Mouse (Mus musculus): ENCODE measurements around the gene Ralgps2. TPM values are rescaled to one million over a fixed set of nuclear protein-coding genes. Genes with fewer than 3 reads are reported as not detected.

Gene Ralgps2
- polyA plus RNA-seq, 1 experiment from 2014 or later = 69.6 TPM

DNA sequence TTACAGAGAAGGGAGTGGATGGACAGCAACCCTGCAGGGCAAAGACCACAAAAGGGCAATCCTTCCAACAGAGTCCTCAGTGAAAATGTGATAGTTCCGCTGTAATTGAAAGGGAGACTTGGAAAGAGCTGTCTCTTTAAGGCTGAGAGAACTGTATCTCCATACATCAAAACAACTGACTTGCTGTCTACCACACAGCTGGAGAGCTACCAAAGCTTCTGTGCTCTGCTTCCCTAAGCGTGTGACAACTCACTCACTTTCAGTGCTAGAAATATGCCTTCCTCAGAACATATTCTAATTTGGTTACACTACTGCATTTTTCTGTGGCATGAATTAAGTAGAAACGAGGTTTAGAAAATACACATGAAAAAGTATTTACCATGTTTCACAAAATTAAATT, 75.2 kb downstream of the Ralgps2 start:
- peaks cover 13% of the 10 kb centered on the region; the same call in 1 of the 2 replicates for H3K36me3 ChIP-seq (ENCODE audit: control insufficient read depth, insufficient read depth, low read length)
- no peaks in the 10 kb centered on the region for H3K9me3 ChIP-seq (ENCODE audit: control insufficient read depth, low read length)
- H3K27me3 ChIP-seq (replicated peaks; ENCODE audit: control insufficient read depth, insufficient read depth, low read length) = no peaks in the 10 kb centered on the region
- H3K4me2 ChIP-seq (ENCODE audit: low read depth, low read length) = no peak overlapping the region
- ATAC-seq (ENCODE audit: low read depth) = no peak
- H3K27ac ChIP-seq (replicated peaks; ENCODE audit: low read depth, low read length) = peak overlapping the region; percentile 63
- peak; percentile 72 for DNase-seq (ENCODE audit: low spot score)
- H3K4me3 ChIP-seq (ENCODE audit: low read depth, low read length) = no peak overlapping the region
- peaks cover 12% of the 10 kb centered on the region; the same call in 1 of the 2 replicates for H3K4me1 ChIP-seq (ENCODE audit: control insufficient read depth, insufficient read depth, low read length)
- no peak overlapping the region for H3K9ac ChIP-seq (ENCODE audit: low read depth, low read length)
- WGBS = 36% methylated on average over 3 of the region's 3 CpGs

DNA sequence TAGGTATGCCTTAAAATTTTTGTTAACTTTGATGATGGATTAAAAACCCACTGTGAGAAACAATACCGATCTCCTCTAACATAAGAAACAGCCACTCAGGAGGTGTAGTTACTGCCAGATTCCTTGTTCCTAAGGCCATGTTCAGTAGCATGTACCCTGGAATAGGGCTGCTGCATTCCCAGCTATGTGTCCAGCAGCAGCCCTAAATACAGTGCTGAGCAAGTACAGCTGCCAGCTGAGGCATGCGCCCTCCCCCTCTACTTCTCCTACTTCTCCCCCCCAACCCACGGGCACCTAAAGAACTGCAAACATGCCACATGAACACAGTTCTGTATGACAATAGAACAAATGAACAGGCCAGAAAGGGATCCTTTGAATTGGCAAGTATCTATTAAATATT, 75.7 kb downstream of the Ralgps2 start:
- Histone ChIP-seq H3K27ac (replicated peaks; ENCODE audit: low read depth, low read length) (peak overlapping the region; percentile 63), H3K4me2 (ENCODE audit: low read depth, low read length) (no peak overlapping the region), H3K4me1 (ENCODE audit: control insufficient read depth, insufficient read depth, low read length) (peaks cover 12% of the 10 kb centered on the region; the same call in 1 of the 2 replicates), H3K27me3 (replicated peaks; ENCODE audit: control insufficient read depth, insufficient read depth, low read length) (no peaks in the 10 kb centered on the region), H3K9me3 (ENCODE audit: control insufficient read depth, low read length) (no peaks in the 10 kb centered on the region), H3K9ac (ENCODE audit: low read depth, low read length) (peak overlapping the region; percentile 14; the same call in 1 of the 2 replicates), H3K36me3 (ENCODE audit: control insufficient read depth, insufficient read depth, low read length) (peaks cover 13% of the 10 kb centered on the region; the same call in 1 of the 2 replicates), H3K4me3 (ENCODE audit: low read depth, low read length) (no peak overlapping the region)
- WGBS = 60% methylated on average over 3 of the region's 3 CpGs
- DNase-seq (ENCODE audit: low spot score) (no peak), ATAC-seq (ENCODE audit: low read depth) (0 out of 2 replicates have a peak, but pooled peaks have one; percentile 64)

DNA sequence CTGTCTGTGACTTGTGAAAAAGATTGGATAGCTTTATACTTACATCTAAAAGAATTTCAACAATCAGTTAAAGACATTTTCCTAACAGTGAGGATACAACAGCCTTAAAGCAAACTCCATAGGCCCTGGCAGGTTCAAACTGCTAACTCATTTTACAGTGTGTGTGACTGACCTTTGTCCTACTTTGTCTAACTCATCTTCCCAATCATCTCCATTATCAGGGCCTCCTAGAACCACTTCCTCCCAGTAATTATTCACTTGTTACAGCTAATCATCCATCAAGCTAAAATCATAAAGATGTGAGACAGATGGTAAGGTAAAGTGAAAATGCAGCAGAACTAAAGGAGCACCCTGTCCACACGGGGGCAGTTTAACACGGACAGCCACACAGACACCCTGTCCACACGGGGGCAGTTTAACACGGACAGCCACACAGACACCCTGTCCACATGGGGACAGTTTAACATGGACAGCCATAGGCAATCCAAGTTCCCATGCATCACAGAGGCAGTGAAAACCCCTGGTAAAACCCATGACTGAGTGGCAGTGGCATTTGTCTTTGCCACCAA, 77.9 kb downstream of the Ralgps2 start:
- Histone ChIP-seq H3K4me1 (ENCODE audit: control insufficient read depth, insufficient read depth, low read length) (peaks cover 12% of the 10 kb centered on the region; the same call in 1 of the 2 replicates), H3K36me3 (ENCODE audit: control insufficient read depth, insufficient read depth, low read length) (peaks cover 10% of the 10 kb centered on the region; the same call in 1 of the 2 replicates), H3K27ac (replicated peaks; ENCODE audit: low read depth, low read length) (no peak overlapping the region), H3K9ac (ENCODE audit: low read depth, low read length) (no peak overlapping the region), H3K4me3 (ENCODE audit: low read depth, low read length) (no peak overlapping the region), H3K9me3 (ENCODE audit: control insufficient read depth, low read length) (no peaks in the 10 kb centered on the region), H3K27me3 (replicated peaks; ENCODE audit: control insufficient read depth, insufficient read depth, low read length) (no peaks in the 10 kb centered on the region), H3K4me2 (ENCODE audit: low read depth, low read length) (no peak overlapping the region)
- 44% methylated on average over 4 of the region's 4 CpGs for WGBS
- ATAC-seq (ENCODE audit: low read depth) (no peak), DNase-seq (ENCODE audit: low spot score) (no peak)

DNA sequence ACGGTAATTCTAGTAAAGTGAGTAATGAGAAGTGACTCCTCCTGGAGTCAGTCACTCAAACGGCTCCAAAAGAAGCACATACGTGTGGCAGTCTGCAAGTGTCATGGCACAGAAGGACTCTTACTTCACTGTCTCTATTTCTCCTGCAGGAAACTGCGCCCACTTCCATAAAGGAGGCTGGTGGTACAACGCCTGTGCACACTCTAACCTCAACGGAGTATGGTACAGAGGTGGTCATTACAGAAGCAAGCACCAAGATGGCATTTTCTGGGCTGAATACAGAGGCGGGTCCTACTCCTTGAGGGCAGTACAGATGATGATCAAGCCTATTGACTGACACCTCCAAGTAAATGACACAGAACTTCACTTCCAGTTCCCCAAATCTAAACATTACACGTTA, 79.2 kb downstream of the Ralgps2 start:
- ATAC-seq (ENCODE audit: low read depth) = no peak
- H3K4me1 ChIP-seq (ENCODE audit: control insufficient read depth, insufficient read depth, low read length) = peaks cover 12% of the 10 kb centered on the region; the same call in 1 of the 2 replicates
- 71% methylated on average over 8 of the region's 8 CpGs for WGBS

DNA sequence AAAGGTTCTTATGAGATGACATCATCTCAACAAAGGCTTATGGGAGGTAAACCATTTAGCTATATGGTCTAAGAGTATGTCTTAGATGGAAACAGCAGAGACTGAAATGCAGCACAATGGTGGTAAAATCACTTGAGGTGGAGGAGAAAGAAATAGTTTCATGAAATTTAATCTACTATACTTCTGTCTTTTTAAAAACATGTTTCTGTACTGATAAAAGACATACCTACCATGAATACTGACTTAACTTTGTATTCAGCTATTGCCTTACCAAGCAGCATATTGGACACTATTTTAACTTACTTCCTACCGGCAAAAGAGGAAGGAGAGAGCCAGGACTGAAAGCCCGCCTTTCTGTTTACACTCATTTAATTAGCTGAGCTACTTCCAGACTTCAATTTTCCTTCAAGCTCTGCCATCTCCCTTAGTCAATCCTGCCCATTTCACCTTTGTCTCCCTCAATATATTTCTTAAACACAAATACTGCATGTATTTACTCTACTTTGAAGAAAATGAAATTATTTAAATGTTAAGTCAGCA, 79.6 kb downstream of the Ralgps2 start:
- Histone ChIP-seq H3K27ac (replicated peaks; ENCODE audit: low read depth, low read length) (no peak overlapping the region), H3K4me1 (ENCODE audit: control insufficient read depth, insufficient read depth, low read length) (peaks cover 12% of the 10 kb centered on the region; the same call in 1 of the 2 replicates), H3K9ac (ENCODE audit: low read depth, low read length) (no peak overlapping the region), H3K4me2 (ENCODE audit: low read depth, low read length) (no peak overlapping the region), H3K36me3 (ENCODE audit: control insufficient read depth, insufficient read depth, low read length) (peaks cover 14% of the 10 kb centered on the region; the same call in 1 of the 2 replicates), H3K4me3 (ENCODE audit: low read depth, low read length) (no peak overlapping the region), H3K27me3 (replicated peaks; ENCODE audit: control insufficient read depth, insufficient read depth, low read length) (no peaks in the 10 kb centered on the region), H3K9me3 (ENCODE audit: control insufficient read depth, low read length) (no peaks in the 10 kb centered on the region)
- DNase-seq (ENCODE audit: low spot score) = no peak
- WGBS = 55% methylated on average over 2 of the region's 2 CpGs
- ATAC-seq (ENCODE audit: low read depth) = no peak

More for the DNA sequence above, 79.2 kb downstream of the Ralgps2 start:
- H3K27ac ChIP-seq (replicated peaks; ENCODE audit: low read depth, low read length) = no peak overlapping the region
- H3K36me3 ChIP-seq (ENCODE audit: control insufficient read depth, insufficient read depth, low read length) = peaks cover 14% of the 10 kb centered on the region; the same call in 1 of the 2 replicates
- H3K4me3 ChIP-seq (ENCODE audit: low read depth, low read length) = no peak overlapping the region
- H3K9me3 ChIP-seq (ENCODE audit: control insufficient read depth, low read length) = no peaks in the 10 kb centered on the region
- DNase-seq (ENCODE audit: low spot score) = no peak
- no peaks in the 10 kb centered on the region for H3K27me3 ChIP-seq (replicated peaks; ENCODE audit: control insufficient read depth, insufficient read depth, low read length)
- no peak overlapping the region for H3K4me2 ChIP-seq (ENCODE audit: low read depth, low read length)
- H3K9ac ChIP-seq (ENCODE audit: low read depth, low read length) = no peak overlapping the region

DNA sequence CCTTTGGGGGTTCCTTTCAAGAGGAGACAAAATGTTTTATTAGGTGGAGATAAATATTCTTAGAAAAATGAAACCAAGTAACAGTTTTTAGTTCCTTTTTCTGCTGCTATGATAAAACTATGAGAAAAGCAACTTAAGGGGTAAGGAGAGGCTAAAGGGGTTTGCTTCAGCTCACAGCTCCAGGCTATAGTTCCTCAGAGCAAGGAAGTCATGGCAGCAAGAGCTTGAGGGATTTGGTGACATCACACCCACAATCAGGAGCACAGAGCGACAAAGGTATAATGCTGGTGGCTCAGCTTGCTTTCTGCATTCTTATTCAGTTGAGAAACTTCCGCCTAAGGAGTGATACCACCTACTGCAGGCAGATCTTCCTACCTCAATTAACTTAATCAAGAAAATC, 80.3 kb downstream of the Ralgps2 start:
- H3K9me3 ChIP-seq (ENCODE audit: control insufficient read depth, low read length) = no peaks in the 10 kb centered on the region
- WGBS = 93% methylated on average over 2 of the region's 2 CpGs

DNA sequence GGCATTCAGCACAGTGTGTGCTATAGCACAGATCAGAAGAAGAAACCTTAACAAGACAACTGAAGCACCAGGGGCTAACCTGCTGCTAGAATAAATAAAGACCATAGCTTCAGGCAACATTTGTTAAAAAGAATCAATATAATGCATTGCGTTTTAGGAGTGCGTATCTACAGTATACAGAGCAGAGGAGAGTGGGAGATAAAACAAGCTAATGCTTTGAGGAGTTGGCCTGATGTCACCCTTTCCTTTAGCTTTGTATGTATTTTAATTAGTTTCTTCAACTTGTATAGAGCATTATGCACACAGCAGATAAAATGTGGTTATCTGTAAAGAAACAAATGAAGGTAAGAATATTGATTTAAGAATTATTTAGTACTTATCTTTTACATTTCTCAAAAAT, 82.8 kb downstream of the Ralgps2 start:
- no peak overlapping the region for H3K27ac ChIP-seq (replicated peaks; ENCODE audit: low read depth, low read length)
- H3K4me1 ChIP-seq (ENCODE audit: control insufficient read depth, insufficient read depth, low read length) = 0 out of 2 replicates have a peak, but pooled peaks cover 8% of the 10 kb centered on the region
- no peak overlapping the region for H3K9ac ChIP-seq (ENCODE audit: low read depth, low read length)
- peaks cover 20% of the 10 kb centered on the region for H3K36me3 ChIP-seq (ENCODE audit: control insufficient read depth, insufficient read depth, low read length)
- no peaks in the 10 kb centered on the region for H3K9me3 ChIP-seq (ENCODE audit: control insufficient read depth, low read length)
- no peak overlapping the region for H3K4me2 ChIP-seq (ENCODE audit: low read depth, low read length)
- H3K27me3 ChIP-seq (replicated peaks; ENCODE audit: control insufficient read depth, insufficient read depth, low read length) = no peaks in the 10 kb centered on the region
- 88% methylated on average over 2 of the region's 2 CpGs for WGBS
- H3K4me3 ChIP-seq (ENCODE audit: low read depth, low read length) = no peak overlapping the region
- no peak for DNase-seq (ENCODE audit: low spot score)
- no peak for ATAC-seq (ENCODE audit: low read depth)

More for the DNA sequence above, 80.3 kb downstream of the Ralgps2 start:
- peaks cover 19% of the 10 kb centered on the region for H3K36me3 ChIP-seq (ENCODE audit: control insufficient read depth, insufficient read depth, low read length)
- H3K4me2 ChIP-seq (ENCODE audit: low read depth, low read length) = no peak overlapping the region
- no peak overlapping the region for H3K9ac ChIP-seq (ENCODE audit: low read depth, low read length)
- ATAC-seq (ENCODE audit: low read depth) = no peak
- peaks cover 6% of the 10 kb centered on the region; the same call in 1 of the 2 replicates for H3K4me1 ChIP-seq (ENCODE audit: control insufficient read depth, insufficient read depth, low read length)
- no peak overlapping the region for H3K4me3 ChIP-seq (ENCODE audit: low read depth, low read length)
- no peaks in the 10 kb centered on the region for H3K27me3 ChIP-seq (replicated peaks; ENCODE audit: control insufficient read depth, insufficient read depth, low read length)
- H3K27ac ChIP-seq (replicated peaks; ENCODE audit: low read depth, low read length) = no peak overlapping the region
- no peak for DNase-seq (ENCODE audit: low spot score)

DNA sequence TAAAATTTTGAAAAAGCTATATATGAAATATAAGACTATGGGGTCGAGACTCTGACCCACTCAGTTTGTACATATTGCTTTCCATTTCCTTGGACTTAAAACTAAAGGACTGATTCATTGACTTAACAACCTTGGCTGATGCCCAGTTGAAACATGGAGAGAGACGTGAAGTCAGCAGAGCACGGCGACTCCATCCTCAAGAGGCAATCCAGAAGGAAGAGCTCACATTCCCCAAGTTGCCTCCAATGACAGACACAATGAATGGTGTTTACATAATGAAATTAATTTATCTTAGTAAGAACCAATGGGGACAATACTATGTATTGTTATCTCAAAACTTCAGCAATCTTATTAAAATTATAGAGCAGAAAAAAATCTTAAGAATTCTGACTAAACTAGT, 84.9 kb downstream of the Ralgps2 start:
- no peaks in the 10 kb centered on the region for H3K27me3 ChIP-seq (replicated peaks; ENCODE audit: control insufficient read depth, insufficient read depth, low read length)

More for the DNA sequence above, 84.9 kb downstream of the Ralgps2 start:
- Histone ChIP-seq H3K4me2 (ENCODE audit: low read depth, low read length) (no peak overlapping the region), H3K9ac (ENCODE audit: low read depth, low read length) (no peak overlapping the region), H3K4me3 (ENCODE audit: low read depth, low read length) (no peak overlapping the region), H3K4me1 (ENCODE audit: control insufficient read depth, insufficient read depth, low read length) (0 out of 2 replicates have a peak, but pooled peaks cover 8% of the 10 kb centered on the region), H3K36me3 (ENCODE audit: control insufficient read depth, insufficient read depth, low read length) (peaks cover 25% of the 10 kb centered on the region), H3K27ac (replicated peaks; ENCODE audit: low read depth, low read length) (no peak overlapping the region), H3K9me3 (ENCODE audit: control insufficient read depth, low read length) (no peaks in the 10 kb centered on the region)
- ATAC-seq (ENCODE audit: low read depth) (no peak), DNase-seq (ENCODE audit: low spot score) (no peak)
- 76% methylated on average over 4 of the region's 4 CpGs for WGBS
